Comparison of ENCODE assay signal across 10 mouse cellular contexts in the genomic region with DNA sequence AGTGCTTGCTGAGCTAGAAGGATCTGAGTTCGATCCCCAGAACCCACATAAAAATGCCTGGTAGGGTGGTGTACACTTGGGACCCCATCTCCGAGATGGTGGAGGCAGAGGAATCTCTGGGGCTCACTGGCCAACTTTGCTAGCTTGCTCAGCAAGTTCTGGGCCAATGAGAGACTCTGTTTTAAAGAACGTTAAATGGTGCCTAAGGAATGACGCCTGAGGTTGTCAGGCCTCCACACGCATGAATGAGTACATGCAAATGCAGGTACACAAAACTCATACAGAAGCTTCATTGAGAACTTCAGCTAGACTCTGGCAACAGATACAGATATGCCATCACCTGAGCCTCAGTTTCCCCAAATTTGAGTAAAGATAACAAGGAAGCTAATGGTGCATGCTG. TPM values are rescaled to one million over a fixed set of nuclear protein-coding genes. Genes with fewer than 3 reads are reported as not detected.
DNase-seq lines count a peak whose midpoint lies in the region; ATAC-seq and TF ChIP-seq lines count a peak whose summit lies in the region.
"Had no signal": no experiment of that assay in that cellular context is flagged by ENCODE, and none has a peak within 500 bp of the region (broad histone marks: within the 10 kb centered on the region; RNA-seq: fewer than 3 reads in every experiment).

No protein-coding gene starts in this region.

- H3K9ac ChIP-seq in embryonic facial prominence, embryonic 12.5 days: no peak overlapping the region
- no peak overlapping the region for H3K9ac ChIP-seq in heart, postnatal 0 days (replicated peaks; ENCODE audit: low read depth, low read length)
- no peak overlapping the region for H3K9ac ChIP-seq in lung, postnatal 0 days (replicated peaks; ENCODE audit: low read depth)
- no peak overlapping the region for H3K9ac ChIP-seq in stomach, postnatal 0 days (ENCODE audit: low read length)

- H3K36me3 ChIP-seq in embryonic facial prominence, embryonic 12.5 days: no peaks in the 10 kb centered on the region
- H3K36me3 ChIP-seq in embryonic facial prominence, embryonic 10.5 days (replicated peaks): no peaks in the 10 kb centered on the region
- no peaks in the 10 kb centered on the region for H3K36me3 ChIP-seq in heart, postnatal 0 days (replicated peaks; ENCODE audit: control insufficient read depth, insufficient read depth, low read length)
- H3K36me3 ChIP-seq in lung, postnatal 0 days (ENCODE audit: insufficient read depth, low read length): no peaks in the 10 kb centered on the region
- H3K36me3 ChIP-seq in stomach, postnatal 0 days (ENCODE audit: control insufficient read depth, insufficient read depth, low read length): no peaks in the 10 kb centered on the region

- 0 out of 2 replicates have a peak overlapping the region, but pooled peaks have one; percentile 25 for H3K27ac ChIP-seq in embryonic facial prominence, embryonic 12.5 days
- H3K27ac ChIP-seq in embryonic facial prominence, embryonic 10.5 days (replicated peaks): no peak overlapping the region
- peak overlapping the region; percentile 89 for H3K27ac ChIP-seq in heart, postnatal 0 days (ENCODE audit: low read depth)
- no peak overlapping the region for H3K27ac ChIP-seq in lung, postnatal 0 days (ENCODE audit: low read length)
- H3K27ac ChIP-seq in stomach, postnatal 0 days (replicated peaks): no peak overlapping the region; the same call in 1 of the 2 replicates

- no peak for ATAC-seq in embryonic facial prominence, embryonic 12.5 days (ENCODE audit: insufficient number of reproducible peaks, insufficient read depth, low FRiP score, low TSS enrichment)
- ATAC-seq in heart, postnatal 0 days (ENCODE audit: insufficient read depth, low read depth): no peak
- no peak for ATAC-seq in lung, postnatal 0 days
- ATAC-seq in stomach, postnatal 0 days (ENCODE audit: low FRiP score, low TSS enrichment): no peak

- H3K4me1 ChIP-seq in embryonic facial prominence, embryonic 12.5 days: peaks cover 19% of the 10 kb centered on the region
- peaks cover 29% of the 10 kb centered on the region for H3K4me1 ChIP-seq in embryonic facial prominence, embryonic 10.5 days
- H3K4me1 ChIP-seq in heart, postnatal 0 days (ENCODE audit: control insufficient read depth, insufficient read depth): peaks cover 32% of the 10 kb centered on the region
- H3K4me1 ChIP-seq in lung, postnatal 0 days (ENCODE audit: insufficient read depth, low read depth, low read length): peaks cover 19% of the 10 kb centered on the region
- peaks cover 18% of the 10 kb centered on the region for H3K4me1 ChIP-seq in stomach, postnatal 0 days (replicated peaks; ENCODE audit: control insufficient read depth, insufficient read depth)

- no peak for TF ChIP-seq EP300 in heart, postnatal 0 days (IDR thresholded peaks at IDR 0.05; ENCODE audit: low read depth)
- no peak for TF ChIP-seq EP300 in lung, postnatal 0 days (IDR thresholded peaks at IDR 0.05)
- no peak for TF ChIP-seq EP300 in stomach, postnatal 0 days (optimal IDR thresholded peaks at IDR 0.05)

- no peaks in the 10 kb centered on the region for H3K9me3 ChIP-seq in embryonic facial prominence, embryonic 12.5 days
- no peaks in the 10 kb centered on the region for H3K9me3 ChIP-seq in embryonic facial prominence, embryonic 10.5 days
- H3K9me3 ChIP-seq in heart, postnatal 0 days (replicated peaks; ENCODE audit: control insufficient read depth, low read length): no peaks in the 10 kb centered on the region
- no peaks in the 10 kb centered on the region for H3K9me3 ChIP-seq in lung, postnatal 0 days (ENCODE audit: low read length)
- H3K9me3 ChIP-seq in stomach, postnatal 0 days (ENCODE audit: control insufficient read depth, low read length): no peaks in the 10 kb centered on the region

- 0 out of 2 replicates have a peak overlapping the region, but pooled peaks have one; percentile 10 for H3K4me2 ChIP-seq in embryonic facial prominence, embryonic 12.5 days (replicated peaks)
- peak overlapping the region; percentile 11; the same call in 1 of the 2 replicates for H3K4me2 ChIP-seq in heart, postnatal 0 days (ENCODE audit: low read depth, low read length)
- H3K4me2 ChIP-seq in lung, postnatal 0 days (replicated peaks; ENCODE audit: low read depth, low read length): peak overlapping the region; percentile 14; the same call in 1 of the 2 replicates
- H3K4me2 ChIP-seq in stomach, postnatal 0 days (replicated peaks; ENCODE audit: low read depth): peak overlapping the region; percentile 23; the same call in 1 of the 2 replicates

- intact Hi-C loops in heart, postnatal 25 days (cut with DNase I): no loop called here

- no peak for DNase-seq in embryonic facial prominence, embryonic 10.5 days (ENCODE audit: low spot score)
- no peak for DNase-seq in heart, postnatal 0 days (ENCODE audit: low spot score)
- DNase-seq in heart, postnatal 25 days (ENCODE audit: low spot score): no peak
- DNase-seq in lung, postnatal 0 days (ENCODE audit: low spot score): no peak
- no peak for DNase-seq in lung, postnatal 10 days
- DNase-seq in stomach, postnatal 0 days (ENCODE audit: low spot score): no peak
- DNase-seq in testis, postnatal 14 days (ENCODE audit: low spot score): no peak
- DNase-seq: cerebellum, adult 11-12 months had no signal

- no peak for TF ChIP-seq CTCF in heart, postnatal 0 days (IDR thresholded peaks at IDR 0.05; ENCODE audit: low read depth)
- no peak for TF ChIP-seq CTCF in lung, postnatal 0 days (IDR thresholded peaks at IDR 0.05)
- TF ChIP-seq CTCF in stomach, postnatal 0 days (IDR thresholded peaks at IDR 0.05; ENCODE audit: low read depth): no peak

- H3K4me3 ChIP-seq in embryonic facial prominence, embryonic 12.5 days: no peak overlapping the region
- no peak overlapping the region for H3K4me3 ChIP-seq in embryonic facial prominence, embryonic 10.5 days
- H3K4me3 ChIP-seq in heart, postnatal 0 days (ENCODE audit: low read depth, low read length): no peak overlapping the region
- H3K4me3 ChIP-seq in lung, postnatal 0 days (ENCODE audit: low read depth, low read length): no peak overlapping the region
- H3K4me3 ChIP-seq in stomach, postnatal 0 days (ENCODE audit: low read depth, low read length): no peak overlapping the region

- H3K27me3 ChIP-seq in embryonic facial prominence, embryonic 12.5 days: no peaks in the 10 kb centered on the region
- H3K27me3 ChIP-seq in embryonic facial prominence, embryonic 10.5 days (replicated peaks; ENCODE audit: low read depth, poor library complexity, severe bottlenecking): 0 out of 2 replicates have a peak, but pooled peaks cover 4% of the 10 kb centered on the region
- H3K27me3 ChIP-seq in heart, postnatal 0 days (ENCODE audit: control insufficient read depth, insufficient read depth, low read length): no peaks in the 10 kb centered on the region
- no peaks in the 10 kb centered on the region for H3K27me3 ChIP-seq in lung, postnatal 0 days (replicated peaks; ENCODE audit: insufficient read depth, low read length)
- H3K27me3 ChIP-seq in stomach, postnatal 0 days (ENCODE audit: control insufficient read depth, insufficient read depth, low read length): no peaks in the 10 kb centered on the region

- 78% methylated on average over 5 of the region's 5 CpGs for WGBS in embryonic facial prominence, embryonic 12.5 days
- WGBS in embryonic facial prominence, embryonic 10.5 days: 84% methylated on average over 5 of the region's 5 CpGs
- WGBS in heart, postnatal 0 days: 75% methylated on average over 5 of the region's 5 CpGs
- WGBS in lung, postnatal 0 days: 80% methylated on average over 5 of the region's 5 CpGs
- WGBS in stomach, postnatal 0 days: 74% methylated on average over 5 of the region's 5 CpGs

RNA-seq across cellular contexts. Expression of a gene that starts 49.7 kb away (rescaled TPM):
- 38.4 and 42.8 TPM in 2 replicates for polyA plus RNA-seq in embryonic facial prominence, embryonic 12.5 days (2016; fragmentation: Nextera tagmentation; extraction: Ambion mirVana)
- 30.8 and 33.5 TPM in 2 replicates for polyA plus RNA-seq in embryonic facial prominence, embryonic 10.5 days (2016; fragmentation: Nextera tagmentation; extraction: Ambion mirVana)
- 60.5 and 78.0 TPM in 2 replicates for total RNA-seq in heart, postnatal 0 days (2014; rRNA removed; ENCODE audit: low replicate concordance)
- 47.2 and 49.6 TPM in 2 replicates for polyA plus RNA-seq in heart, postnatal 0 days (2015; fragmentation: Nextera tagmentation; extraction: Ambion mirVana)
- total RNA-seq in heart, postnatal 25 days (2021): 10 to 100 TPM; 23.3 to 27.2 TPM
- polyA plus RNA-seq in lung, postnatal 0 days (2015; fragmentation: Nextera tagmentation; extraction: Ambion mirVana): 108 and 114 TPM in 2 replicates
- polyA plus RNA-seq in stomach, postnatal 0 days (2015; fragmentation: Nextera tagmentation; extraction: Ambion mirVana): 56.5 and 60.4 TPM in 2 replicates
- total RNA-seq: monocyte, adult 5-6 weeks had no signal

Comparison
In these comparisons a context has a peak if more than half of its experiments do, and no peak if none do; other contexts are left out.
1. H3K27ac ChIP-seq: peak in embryonic facial prominence, embryonic 12.5 days (single experiment) and heart, postnatal 0 days (single experiment); none in embryonic facial prominence, embryonic 10.5 days (single experiment), lung, postnatal 0 days (single experiment) and stomach, postnatal 0 days (single experiment).
2. Peak in every context shown above with its lines, with median percentiles within 50 percentile points of each other: H3K4me2 ChIP-seq.